Mouse (Mus musculus) adrenal gland, postnatal 25 days (tissue): ENCODE measurements around the gene 4932438H23Rik. TPM values are rescaled to one million over a fixed set of nuclear protein-coding genes. Genes with fewer than 3 reads are reported as not detected.
"Not testable (repeated sequence)": the region's sequence is repeated elsewhere in the genome, so short reads cannot be mapped to it uniquely, and the experiment has no call there.

Experiments used
- DNase-seq: peaks from one replicate; pipeline ENCODE4 v3.0.0; 2021; ENCODE audit warnings: mixed read lengths
- total RNA-seq: library from RNA; stranded (reverse); gene quantifications from 2 replicates; pipeline ENCODE4 v1.2.3, GENCODE M21; 2021

Gene 4932438H23Rik
- total RNA-seq, 1 experiment from 2014 or later, result not detected

DNA sequence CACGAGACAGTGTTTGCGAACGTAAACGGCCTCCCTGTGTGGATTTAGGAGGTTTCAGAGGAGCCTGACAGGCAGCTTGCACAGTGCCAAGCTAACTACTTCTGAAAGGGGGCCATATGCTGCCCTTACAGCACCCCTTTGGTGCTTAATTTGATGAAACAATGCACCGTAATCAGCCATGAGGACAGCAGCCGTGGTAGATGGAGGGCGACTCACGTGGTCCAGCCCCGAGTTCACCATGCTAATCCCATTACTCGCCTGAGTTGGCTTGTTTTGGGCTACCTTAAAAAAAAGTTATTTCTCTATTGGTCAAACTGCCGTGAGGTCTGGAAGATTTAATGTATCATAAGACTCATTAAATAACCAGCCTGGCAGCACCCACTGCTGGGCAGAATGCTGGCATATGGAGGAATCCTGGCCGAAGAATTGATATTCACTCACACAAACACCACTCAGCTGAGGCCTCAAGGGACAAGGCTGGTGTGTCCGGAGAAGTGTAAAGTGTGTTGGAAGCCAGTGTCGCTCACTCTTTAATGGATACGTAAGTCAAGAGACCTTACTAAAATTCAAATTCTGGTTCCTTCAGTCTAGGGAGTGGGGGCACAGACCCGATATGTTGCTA lies 4.6 kb upstream of the 4932438H23Rik start:
- no peak for DNase-seq

DNA sequence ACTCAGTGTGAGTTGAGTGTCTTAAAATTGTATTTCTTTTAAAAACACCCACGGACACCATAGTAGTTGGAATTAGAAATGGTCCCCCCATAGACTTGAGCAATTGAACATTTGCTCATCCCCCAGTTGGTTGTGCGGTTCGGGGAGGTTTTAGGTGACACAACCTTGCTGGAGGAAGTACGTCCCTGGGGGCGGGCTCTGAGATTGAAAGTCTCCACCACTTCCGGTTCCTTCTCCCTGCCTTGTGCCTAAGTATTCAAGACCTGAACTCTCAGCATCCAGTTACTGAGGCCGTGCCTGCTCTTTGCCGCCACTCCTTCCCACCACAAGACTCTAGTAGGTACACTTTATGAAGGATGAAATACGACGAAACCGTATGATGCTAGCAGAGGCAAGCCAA lies 2.9 kb upstream of the 4932438H23Rik start:
- no peak for DNase-seq

DNA sequence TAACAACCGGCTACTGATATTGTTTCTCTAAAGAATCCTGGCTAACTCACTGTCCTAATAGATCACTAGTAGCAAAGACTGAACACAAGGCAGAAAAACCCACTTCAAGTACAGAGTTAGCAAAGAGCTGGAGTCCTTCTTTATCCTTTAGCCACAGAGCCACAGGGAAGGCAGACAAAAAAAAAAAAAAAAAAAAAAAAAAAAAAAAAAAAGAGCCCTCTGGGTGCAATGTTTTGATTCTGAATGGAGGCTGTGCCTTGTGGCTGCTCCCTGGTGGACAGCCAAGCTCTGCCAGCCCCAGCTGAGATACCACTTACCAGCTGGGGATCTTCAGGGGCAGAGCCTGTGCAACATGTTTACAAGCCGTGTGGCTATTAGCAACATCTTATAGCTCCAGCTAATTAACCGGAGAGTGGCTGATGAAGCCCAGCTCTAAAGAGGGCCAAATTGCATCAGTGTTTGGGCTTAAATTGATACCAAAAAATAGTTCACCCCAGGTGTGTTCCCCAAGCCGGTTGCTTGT lies 2.1 kb upstream of the 4932438H23Rik start:
- no peak for DNase-seq

DNA sequence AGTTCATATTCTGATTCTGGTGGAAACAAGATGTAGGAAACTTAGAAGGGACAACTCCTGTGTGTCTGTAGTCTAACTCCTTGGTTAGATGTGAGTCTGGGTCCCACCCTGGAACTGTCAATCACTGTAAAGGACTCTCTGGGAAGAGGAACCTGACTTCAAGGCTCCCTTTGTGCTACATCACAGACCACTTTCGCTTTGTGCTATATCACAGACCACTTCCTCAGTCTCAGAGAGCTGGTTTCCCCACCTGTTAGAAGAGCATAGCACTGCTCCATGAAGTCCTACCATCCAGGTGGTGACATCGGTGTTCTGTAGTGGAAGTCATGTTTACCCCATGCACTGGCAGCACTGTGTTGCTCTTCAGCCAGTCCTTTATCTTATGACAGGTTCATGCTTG lies 1.1 kb upstream of the 4932438H23Rik start:
- DNase-seq, result no peak

DNA sequence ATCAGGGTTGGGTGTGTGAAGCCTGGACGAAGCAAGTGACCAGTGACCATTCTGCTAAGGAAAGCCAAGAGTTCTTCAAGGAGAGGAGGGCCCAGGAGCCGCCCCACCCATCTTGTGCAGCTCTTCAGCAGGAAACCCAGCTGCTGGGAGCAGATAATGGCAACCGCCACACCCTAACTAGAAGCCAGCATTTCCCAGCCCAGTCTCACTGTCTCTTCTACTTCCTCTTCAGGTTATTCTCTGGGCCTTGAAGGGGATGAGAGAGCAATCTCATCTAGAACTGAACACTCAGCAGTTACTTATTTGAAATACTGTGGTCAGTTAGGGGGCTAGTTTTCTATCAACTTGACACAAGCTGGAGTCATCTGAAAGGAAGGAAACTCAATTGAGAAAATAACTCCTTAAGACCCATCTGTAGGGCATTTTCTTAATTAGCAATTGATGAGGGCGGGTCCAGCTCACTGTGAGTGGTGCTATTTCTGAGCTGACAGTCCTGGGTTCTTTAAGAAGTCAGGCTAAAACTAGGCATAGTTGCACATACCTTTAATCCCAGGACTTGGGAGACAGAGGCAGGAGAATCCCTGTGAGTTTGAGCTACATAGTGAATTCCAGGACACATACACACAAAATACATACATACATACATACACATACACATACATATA lies 8.1 kb downstream of the 4932438H23Rik start:
- DNase-seq, result no peak

DNA sequence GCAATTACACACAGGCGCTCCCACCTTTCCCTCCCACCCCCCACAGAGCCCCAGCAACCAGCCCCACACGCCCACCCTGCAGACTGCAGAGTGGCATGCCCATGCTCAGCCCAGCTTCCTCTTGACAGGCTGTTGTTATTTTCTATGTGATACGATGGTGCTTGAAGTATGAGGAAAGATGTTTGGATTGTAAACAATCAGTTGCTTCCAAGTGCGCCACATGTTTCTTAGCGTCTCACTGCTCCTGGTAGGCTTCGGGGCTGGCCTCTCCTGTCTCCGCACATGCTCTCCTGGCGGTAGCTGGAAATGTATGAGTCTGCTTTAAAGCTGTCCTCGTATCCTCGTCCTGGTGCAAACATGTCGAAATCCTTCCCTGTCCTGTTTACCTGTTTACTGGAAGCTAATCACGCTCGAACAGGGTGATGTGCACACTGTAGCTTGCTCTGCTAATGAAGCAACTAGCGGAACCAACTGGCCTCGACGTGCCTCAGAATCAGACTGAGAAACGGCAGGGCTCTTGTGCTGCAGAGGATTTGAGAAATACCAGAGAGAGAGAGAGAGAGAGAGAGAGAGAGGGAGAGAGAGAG lies 9.6 kb downstream of the 4932438H23Rik start:
- no peak for DNase-seq

DNA sequence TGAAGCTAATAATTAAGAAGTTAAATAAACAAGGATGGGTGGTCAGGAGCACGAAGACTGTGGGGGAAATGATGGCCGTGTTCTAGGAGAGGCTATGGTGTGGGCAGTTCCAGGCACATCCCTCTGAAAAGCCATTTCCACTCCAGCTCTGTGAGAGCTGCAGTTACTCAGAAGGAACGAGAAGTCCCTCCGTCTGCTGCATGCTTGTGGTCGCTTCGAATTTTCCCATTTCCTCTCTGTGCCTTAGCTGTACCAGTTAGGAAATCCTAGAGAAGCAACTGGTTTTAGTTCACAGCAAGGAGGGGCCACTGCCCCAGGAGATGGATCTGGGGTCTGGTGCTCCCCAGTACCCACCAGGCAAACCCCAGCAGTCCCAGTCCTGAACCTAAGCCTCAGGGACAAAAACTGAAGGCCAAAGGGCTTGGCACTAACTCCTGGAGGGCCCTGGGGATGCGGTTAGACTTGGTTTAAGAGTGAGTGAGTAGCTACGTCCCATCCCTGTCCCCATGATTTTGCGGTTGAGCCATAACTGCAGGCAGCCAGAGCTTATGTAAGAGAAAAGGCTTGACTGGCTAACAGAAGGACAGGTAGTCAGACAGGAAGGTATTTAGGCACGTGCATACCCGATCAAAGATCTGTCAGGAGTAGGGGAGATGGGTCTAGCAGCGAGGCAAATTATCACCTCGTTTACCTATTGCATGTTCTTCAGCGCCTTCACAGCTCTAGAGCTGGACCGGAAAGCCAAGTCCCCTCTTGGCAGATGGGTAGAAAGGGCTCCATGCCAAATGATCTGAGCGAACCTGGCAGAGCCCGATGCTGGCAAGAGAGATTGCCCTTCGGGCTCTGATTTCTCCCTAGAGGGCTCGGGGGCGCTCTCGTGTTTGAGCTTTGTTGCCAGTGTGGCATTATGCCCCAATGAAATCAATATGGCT lies 10.3 kb downstream of the 4932438H23Rik start:
- DNase-seq, result peak; percentile 44

DNA sequence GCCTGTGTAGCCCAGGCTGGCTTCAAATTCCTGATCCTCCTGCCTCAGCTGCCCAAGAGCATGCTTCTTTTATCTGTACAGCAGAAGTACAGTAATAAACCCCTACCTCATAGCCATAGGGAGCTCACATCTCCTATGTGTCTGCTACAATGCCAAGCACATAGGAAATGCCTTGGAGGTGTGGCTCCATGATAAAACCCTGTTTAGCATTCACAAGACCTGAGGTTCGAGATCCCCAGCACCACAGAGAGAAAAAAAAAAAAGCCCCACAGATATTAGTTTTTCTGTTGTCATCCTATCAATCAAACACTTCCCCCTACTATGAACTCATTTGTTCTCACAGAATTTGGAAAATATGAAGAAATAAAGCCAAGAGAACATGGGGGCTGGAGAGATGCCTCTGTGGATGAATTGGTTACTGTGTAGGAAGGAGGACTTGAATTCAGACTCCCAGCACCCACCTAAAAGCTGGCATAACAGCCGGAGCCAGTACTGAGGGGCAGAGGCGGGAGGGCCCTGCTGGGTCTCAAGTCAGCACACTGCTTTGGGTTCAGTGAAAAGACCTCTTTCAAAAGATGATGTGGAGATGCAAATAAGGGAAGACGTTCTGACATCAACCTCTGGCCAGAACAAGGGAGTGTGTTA lies 11.8 kb downstream of the 4932438H23Rik start:
- DNase-seq, result no peak

DNA sequence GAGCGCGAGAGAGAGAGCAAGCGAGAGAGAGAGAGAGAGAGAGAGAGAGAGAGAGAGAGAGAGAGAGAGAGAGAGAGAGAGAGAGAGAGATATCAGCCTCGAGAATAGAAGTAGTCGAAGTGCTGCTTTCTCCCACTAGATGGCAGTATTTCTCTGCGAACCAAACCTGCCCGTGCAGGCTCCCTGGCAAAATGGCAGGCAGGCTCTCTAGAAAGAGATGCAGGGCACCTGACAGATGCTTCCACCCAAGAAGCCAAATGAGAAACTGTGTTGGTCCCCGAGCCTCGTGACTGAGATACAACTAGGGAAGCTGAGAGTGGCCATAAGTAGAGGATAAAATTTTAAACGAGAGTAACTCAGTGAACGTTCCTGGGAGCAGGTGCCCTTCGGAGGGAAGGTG lies 13.4 kb downstream of the 4932438H23Rik start:
- peak; percentile 49 for DNase-seq

DNA sequence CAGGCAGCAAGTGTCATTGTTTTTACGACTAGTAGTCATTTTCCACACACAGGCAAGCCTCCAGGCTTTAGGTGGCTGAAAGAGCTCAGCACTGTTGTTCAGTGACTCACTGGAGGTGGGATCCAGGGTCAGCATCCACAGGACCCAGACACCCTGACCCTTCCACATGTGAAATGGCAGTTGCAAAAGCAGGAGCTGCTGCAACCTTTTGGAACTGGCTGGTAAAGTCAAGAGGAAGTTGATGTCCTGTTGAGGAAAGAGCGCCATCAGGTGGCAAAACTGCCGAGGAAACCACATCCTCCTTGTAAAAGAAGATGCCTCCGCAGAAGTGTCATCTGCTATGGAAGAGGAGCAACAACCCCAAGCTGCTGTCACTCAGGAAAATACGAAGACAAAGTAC lies 18.7 kb downstream of the 4932438H23Rik start:
- DNase-seq, result peak; percentile 27

DNA sequence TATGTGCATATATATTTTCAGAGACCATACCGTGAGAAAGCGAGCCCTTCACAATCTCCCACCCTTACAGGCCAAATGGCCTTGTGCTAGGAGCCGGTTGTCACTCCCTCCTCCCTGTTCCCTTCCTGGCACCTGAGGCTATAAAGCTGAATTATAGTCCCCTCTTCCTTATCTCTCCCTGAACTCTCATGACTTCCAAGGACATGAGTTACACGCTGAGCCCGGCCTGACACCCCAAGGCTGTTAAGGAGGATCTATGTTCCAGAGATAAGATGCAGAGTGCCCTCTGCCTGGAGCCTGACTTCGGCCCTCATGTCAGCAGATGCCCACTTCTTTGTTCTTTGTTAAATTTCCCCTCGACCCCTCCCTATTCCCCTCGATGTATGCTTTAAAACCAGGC lies 19.5 kb downstream of the 4932438H23Rik start:
- DNase-seq, result not testable (repeated sequence)

DNA sequence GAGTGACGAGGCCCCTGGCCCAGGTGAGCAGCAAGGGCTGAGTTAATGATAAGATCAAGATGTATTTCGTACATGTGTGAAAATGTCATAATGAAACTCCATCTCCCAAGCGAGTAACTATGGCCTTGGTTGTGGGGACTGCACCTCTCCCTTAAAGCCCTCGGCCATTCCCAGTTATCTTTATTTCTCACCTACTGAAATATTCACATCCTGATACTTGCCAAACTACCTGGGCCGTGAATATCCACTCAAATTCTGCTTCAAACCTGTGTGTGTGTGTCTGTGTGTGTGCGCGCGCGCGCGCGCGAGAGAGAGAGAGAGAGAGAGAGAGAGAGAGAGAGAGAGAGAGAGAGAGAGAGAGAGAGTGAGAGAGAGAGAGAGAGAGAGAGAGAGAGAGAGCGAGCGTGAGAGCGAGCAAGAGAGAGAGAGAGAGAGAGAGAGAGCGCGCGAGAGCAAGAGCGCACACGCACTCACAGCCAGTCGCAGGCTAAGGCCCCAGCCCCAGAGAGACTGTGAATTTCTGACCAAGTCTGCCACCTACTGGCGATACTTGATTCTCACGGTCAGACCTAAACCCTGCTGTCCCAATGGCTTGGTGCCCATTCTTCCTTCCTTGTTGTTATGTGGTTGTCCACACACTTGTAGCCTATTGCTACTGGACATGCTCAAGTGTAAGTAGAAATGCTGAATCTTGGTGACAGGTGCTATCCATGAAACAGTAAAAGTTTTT lies 21.6 kb downstream of the 4932438H23Rik start:
- peak; percentile 82 for DNase-seq

DNA sequence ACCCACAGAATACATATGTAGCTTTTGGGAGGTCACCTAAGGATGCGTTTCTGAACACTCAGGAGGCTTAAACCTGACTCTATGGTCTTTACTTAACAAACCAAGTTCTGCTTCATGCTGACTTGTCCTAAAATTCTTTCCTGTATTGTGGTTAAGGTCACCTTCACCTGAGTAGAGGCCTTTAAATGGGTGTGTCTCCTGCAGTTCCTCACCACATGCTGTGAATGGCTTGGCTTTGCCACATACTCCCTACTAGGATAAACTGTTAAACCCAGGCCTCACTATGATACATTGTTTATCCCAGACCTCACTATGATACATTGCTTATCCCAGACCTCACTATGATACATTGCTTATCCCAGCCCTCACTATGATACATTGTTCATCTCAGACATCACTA lies 22.7 kb downstream of the 4932438H23Rik start:
- no peak for DNase-seq

DNA sequence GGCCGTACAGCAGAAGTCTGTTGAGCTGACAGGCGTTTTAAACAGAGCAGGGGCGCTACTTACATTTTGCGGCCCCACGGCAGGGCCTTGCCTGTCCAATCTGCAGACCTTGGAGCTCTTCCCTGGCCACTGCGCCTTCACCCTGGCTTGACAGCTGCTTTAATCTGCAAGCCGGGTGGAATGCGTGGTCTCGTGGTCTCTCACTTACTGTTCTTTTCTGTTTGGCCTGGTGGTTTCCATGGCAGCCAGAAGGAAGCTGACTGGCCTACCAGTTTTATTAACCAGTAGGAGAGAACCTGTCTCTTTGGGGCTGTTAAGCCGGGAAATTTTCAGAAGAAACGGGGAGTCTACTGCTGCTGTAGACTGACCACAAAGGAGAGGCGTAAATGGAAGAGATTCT lies 26.0 kb downstream of the 4932438H23Rik start:
- no peak for DNase-seq

DNA sequence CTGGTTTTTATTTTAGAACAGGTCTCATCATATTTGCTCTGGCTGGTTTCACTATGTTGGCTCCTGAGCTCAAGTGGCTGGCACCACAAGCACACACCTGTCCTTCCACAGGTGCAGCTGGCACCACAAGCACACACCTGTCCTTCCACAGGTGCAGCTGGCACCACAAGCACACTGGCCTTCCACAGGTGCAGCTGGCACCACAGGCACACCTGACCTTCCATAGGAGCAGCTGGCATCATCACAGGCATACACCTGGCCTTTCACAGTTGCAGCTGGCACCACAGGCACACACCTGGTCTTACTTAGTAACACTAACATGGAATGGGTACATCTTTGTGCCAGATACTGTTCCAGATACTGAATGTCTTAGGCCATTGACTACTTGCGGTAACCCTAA lies 27.8 kb downstream of the 4932438H23Rik start:
- DNase-seq, result no peak

DNA sequence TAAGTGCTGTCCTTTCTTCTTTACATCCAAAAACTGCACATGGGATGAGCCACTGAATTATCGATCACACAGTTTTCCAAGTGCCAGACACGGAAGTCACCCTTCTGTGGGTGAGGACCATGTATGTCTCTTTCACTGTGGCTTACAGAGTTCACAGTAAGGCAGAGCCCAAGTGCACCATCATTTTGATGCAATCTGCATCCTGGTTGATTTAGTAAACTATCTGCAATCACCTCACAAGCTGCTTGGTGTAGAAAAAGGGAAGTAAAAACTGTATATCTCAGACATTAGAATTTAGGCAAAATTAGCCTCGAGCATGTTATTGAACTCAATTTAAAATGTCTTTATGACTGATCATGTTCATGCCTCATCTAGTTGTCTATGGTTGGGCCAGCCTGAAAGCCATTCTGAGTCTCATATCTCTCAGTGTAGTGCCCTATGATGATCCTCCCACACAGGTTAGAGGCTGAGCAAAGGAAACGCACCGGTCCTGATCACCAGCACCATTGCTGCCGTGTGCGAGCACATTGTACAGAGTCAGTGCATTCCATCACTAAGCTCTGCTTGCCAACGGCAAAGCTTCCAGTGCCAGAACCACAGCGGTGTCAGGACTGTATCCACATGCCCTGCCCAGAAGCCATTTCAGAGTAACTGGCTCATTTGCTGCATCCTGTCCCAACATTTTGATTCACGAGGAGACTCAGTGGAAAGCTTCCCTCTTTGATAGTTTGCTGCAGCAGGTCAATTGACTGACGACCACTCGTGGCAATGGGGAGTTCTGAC lies 30.1 kb downstream of the 4932438H23Rik start:
- DNase-seq, result no peak

DNA sequence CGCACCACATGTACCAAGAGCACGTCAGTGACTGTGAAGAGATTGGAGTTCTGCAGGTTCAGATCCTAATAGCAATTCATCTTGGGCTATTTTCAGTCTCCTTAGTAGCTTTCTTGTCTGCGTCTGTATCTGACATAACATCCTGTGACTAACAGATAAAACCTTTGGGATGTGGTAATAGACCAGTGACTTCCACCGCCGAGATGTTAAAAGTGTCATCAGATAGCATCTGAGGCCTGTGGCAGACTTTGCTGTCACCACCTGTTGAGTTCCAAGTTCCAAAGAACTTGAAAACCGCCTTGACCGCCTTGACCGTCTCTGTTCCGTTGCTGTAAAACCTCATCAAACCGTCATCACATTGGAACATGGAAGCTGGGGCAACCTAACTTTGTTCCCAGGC lies 31.1 kb downstream of the 4932438H23Rik start:
- DNase-seq, result no peak

DNA sequence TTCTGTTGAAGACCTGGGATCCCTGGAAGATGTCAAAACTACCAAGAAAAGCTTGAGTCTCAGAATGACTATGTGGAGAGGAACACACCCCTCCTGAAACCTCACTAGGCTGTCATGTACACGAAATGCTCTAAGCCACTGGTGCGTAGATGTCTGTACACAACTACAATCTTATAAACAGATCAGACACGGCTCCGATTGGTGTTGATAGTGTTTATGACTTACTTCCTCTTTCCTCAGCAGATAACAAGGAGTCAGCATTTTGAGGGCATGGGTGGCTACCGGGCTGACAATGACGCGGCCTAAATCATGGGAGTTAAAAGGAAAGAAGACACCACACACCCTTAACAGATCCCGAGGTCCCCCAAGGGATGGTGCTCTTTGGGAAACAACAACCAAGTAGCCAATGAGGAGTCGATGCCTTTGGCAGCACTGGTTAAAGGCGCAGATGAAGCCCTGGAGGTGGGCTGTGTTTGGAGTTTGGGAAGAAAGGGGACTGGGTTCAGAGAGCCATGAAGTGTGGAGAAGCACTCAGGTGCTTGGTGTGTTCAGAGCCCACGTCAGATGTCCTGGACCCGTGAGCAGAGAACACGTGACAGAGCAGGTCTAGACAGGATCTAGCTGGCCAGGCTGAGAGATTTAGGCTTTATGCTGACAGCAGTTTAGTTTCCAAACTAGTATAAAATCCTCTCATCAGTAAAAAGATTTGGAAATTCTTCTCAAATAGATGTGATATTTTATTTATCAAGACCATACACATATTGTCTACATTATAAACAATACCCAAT lies 33.2 kb downstream of the 4932438H23Rik start:
- DNase-seq, result no peak

DNA sequence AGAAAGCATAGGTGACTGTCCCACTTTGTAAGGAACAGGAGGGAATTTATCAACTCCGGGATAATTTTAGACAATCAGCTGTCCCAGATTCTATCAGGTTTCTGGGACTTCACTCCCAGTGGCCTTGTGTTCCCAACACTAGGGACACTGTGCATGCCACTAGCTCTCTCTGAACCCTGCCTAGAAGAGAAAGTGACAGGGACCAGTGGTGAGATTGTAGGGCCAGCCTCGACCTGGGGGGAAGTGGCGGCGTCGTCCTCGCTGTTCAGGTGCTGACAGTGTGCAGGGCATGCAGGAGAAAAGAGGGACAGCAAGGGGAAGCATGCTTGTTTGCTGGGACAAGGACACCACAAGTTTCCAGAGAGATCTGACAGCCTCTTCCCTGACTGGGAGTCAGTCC lies 37.2 kb downstream of the 4932438H23Rik start:
- no peak for DNase-seq

DNA sequence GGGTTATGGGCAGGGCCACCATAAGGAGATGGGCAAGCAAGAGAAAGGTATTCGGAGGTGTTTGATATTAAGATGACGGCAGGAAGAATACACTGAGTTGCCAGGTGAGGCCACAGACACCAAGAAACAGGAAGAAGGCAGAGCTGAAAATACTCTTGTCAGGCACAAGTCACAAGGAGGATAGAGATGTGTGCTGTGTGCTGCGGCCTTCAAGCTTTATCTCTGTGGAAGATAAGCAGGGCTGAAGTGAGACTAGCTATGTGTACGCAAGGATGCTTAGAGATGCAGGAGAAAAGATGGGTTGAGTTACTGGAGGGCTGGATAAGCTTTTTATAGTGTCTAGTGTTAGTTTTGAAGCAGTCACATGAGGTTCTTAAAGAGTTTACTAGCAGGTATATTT lies 37.7 kb downstream of the 4932438H23Rik start:
- DNase-seq, result no peak
